Mouse (Mus musculus) limb, embryonic 10.5 days (tissue): ENCODE data around the gene Pdgfc. TPM values are rescaled to one million over a fixed set of nuclear protein-coding genes. Genes with fewer than 3 reads are reported as not detected.

Experiments
- DNase-seq: peaks from one replicate; pipeline ENCODE4 v3.0.0-alpha.2; 2017; ENCODE audit warnings: low spot score
- H3K27ac ChIP-seq: fragments of 300-500 bp; sonication (generic); 2 replicates; pipeline ENCODE4 v1.5.1; 2016; ENCODE audit warnings: mild to moderate bottlenecking
- H3K27me3 ChIP-seq: fragments of 300-500 bp; sonication (generic); 2 replicates; pipeline ENCODE4 v1.6.1; 2016; ENCODE audit warnings: low read depth, mild to moderate bottlenecking; ENCODE audit not compliant: poor library complexity, severe bottlenecking
- H3K36me3 ChIP-seq: fragments of 300-500 bp; sonication (generic); 2 replicates; pipeline ENCODE4 v1.6.1; 2016; ENCODE audit warnings: mild to moderate bottlenecking, moderate library complexity
- H3K4me1 ChIP-seq: fragments of 300-500 bp; sonication (generic); 2 replicates; pipeline ENCODE4 v1.6.1; 2016
- H3K4me3 ChIP-seq: fragments of 300-500 bp; sonication (generic); 2 replicates; pipeline ENCODE4 v1.5.1; 2016; ENCODE audit warnings: mild to moderate bottlenecking, moderate library complexity
- H3K9me3 ChIP-seq: fragments of 300-500 bp; sonication (generic); replicated peaks from 2 replicates; pipeline ENCODE4 v1.6.1; 2016; ENCODE audit warnings: mild to moderate bottlenecking
- WGBS: fragments of 180-500 bp; shearing (Covaris S2); methylation state at CpG from one replicate; pipeline ENCODE4 v1.1.7; 2016; 5-methylcytosine and 5-hydroxymethylcytosine counted together
- polyA plus RNA-seq: library from polyadenylated mRNA; unstranded; fragments of >200 nt; fragmentation: Nextera tagmentation; extraction: Ambion mirVana; gene quantifications from 2 replicates; pipeline ENCODE4 v1.2.1, GENCODE M21; 2016

The Pdgfc gene
- polyA plus RNA-seq, 1 experiment from 2014 or later: 58.8 TPM

- Histone ChIP-seq H3K36me3 (peaks cover 6% of the 10 kb centered on the region), H3K27ac (no peak overlapping the region), H3K9me3 (no peaks in the 10 kb centered on the region), H3K4me3 (no peak overlapping the region), H3K4me1 (no peaks in the 10 kb centered on the region), H3K27me3 (no peaks in the 10 kb centered on the region)
- no peak for DNase-seq
- WGBS: 98% methylated on average over 2 of the region's 2 CpGs
Measured at GRCm38 (mm10) chr3:81196937-81197336, 160.7 kb downstream of the Pdgfc start.

DNA sequence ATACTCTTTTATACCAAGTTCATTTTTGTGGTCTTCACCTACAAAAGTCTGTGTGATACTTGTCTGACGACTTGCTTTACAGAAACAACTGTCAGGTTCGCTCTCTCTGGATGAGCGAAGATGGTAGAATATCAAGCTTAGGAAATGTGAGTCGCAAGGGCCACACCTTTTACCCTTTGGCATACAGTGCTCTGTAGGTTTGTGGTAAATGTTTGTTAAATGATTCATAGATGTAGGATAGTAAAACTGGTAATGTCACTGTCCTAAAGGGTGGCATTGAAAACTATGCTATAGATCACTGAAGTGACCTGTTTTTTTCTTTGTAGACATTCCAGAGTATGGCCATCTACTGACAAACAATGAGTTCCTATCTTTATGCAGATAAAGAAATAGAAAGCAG, 161.4 kb downstream of the Pdgfc start:
- H3K4me3 ChIP-seq: no peak overlapping the region
- no peaks in the 10 kb centered on the region for H3K27me3 ChIP-seq
- H3K36me3 ChIP-seq: peaks cover 6% of the 10 kb centered on the region
- 92% methylated on average over 4 of the region's 4 CpGs for whole genome bisulfite sequencing
- no peak overlapping the region for H3K27ac ChIP-seq
- no peaks in the 10 kb centered on the region for H3K9me3 ChIP-seq
- DNase-seq: no peak
- H3K4me1 ChIP-seq: no peaks in the 10 kb centered on the region

GRCm38 (mm10) chr3:81200647-81201046, 164.4 kb downstream of the Pdgfc start:
- H3K9me3 ChIP-seq: no peaks in the 10 kb centered on the region
- peaks cover 14% of the 10 kb centered on the region for H3K4me1 ChIP-seq
- H3K27ac ChIP-seq: no peak overlapping the region
- H3K4me3 ChIP-seq: no peak overlapping the region
- WGBS: 93% methylated on average over 8 of the region's 8 CpGs
- peaks cover 6% of the 10 kb centered on the region; the same call in 1 of the 2 replicates for H3K36me3 ChIP-seq
- DNase-seq: no peak
- H3K27me3 ChIP-seq: no peaks in the 10 kb centered on the region

DNA sequence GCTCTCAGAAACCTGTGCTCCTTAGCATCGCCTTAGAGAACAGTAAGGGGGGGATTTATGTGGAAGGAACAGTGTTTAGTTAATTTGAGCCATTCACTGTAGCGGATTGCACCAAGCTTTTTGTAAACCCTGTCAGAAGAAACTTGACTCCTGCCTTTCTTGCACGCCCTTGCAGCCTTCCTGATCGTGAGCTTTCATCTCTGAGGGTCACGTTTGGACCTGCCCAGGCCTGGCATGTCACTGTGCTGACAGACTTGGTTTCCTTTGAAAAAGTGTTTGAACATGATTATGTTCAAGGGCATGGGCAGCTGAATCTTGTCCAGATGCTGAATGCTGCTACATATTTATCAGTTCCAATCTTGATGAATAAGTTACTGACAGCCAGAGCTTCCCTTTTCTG, 169.0 kb downstream of the Pdgfc start:
- H3K4me1 ChIP-seq: peaks cover 18% of the 10 kb centered on the region
- H3K9me3 ChIP-seq: no peaks in the 10 kb centered on the region
- H3K27me3 ChIP-seq: no peaks in the 10 kb centered on the region
- 13% methylated on average over 5 of the region's 5 CpGs for WGBS
- no peak overlapping the region for H3K4me3 ChIP-seq
- H3K27ac ChIP-seq: no peak overlapping the region
- H3K36me3 ChIP-seq: peaks cover 28% of the 10 kb centered on the region
- DNase-seq: peak; percentile 53

GRCm38 (mm10) chr3:81208246-81208645, 172.0 kb downstream of the Pdgfc start:
- Histone ChIP-seq H3K4me3 (no peak overlapping the region), H3K9me3 (no peaks in the 10 kb centered on the region), H3K4me1 (peaks cover 18% of the 10 kb centered on the region), H3K36me3 (peaks cover 42% of the 10 kb centered on the region), H3K27me3 (no peaks in the 10 kb centered on the region), H3K27ac (no peak overlapping the region)
- DNase-seq: no peak
- WGBS: 91% methylated on average over 2 of the region's 2 CpGs

GRCm38 (mm10) chr3:81211147-81211546, 174.9 kb downstream of the Pdgfc start:
- Histone ChIP-seq H3K27ac (no peak overlapping the region), H3K4me1 (no peaks in the 10 kb centered on the region), H3K9me3 (no peaks in the 10 kb centered on the region), H3K4me3 (no peak overlapping the region), H3K36me3 (peaks cover 62% of the 10 kb centered on the region), H3K27me3 (no peaks in the 10 kb centered on the region)
- WGBS: 92% methylated on average over 3 of the region's 3 CpGs
- no peak for DNase-seq

DNA sequence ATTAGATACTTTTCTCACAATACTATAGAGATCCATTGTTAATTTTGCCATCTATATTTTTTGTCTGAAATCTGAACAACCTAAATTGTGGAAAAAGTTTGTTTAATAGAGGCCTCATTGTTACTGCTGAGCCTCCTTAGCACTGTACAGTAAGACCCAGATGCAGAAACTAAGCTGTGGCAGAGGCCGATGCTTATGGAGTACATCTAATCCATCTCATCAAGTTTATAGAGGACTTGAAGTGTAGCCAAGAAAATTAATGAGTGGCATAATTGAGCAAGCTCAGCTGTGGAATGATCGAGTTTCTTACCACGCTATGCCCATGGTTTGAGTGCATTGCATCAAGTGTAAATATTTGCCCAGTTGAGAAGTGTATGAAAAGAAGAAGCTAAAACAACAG, 175.4 kb downstream of the Pdgfc start:
- peaks cover 63% of the 10 kb centered on the region for H3K36me3 ChIP-seq
- H3K9me3 ChIP-seq: no peaks in the 10 kb centered on the region
- no peak overlapping the region for H3K27ac ChIP-seq
- 92% methylated on average over 3 of the region's 3 CpGs for WGBS
- no peaks in the 10 kb centered on the region for H3K27me3 ChIP-seq
- DNase-seq: no peak
- H3K4me3 ChIP-seq: no peak overlapping the region
- no peaks in the 10 kb centered on the region for H3K4me1 ChIP-seq

DNA sequence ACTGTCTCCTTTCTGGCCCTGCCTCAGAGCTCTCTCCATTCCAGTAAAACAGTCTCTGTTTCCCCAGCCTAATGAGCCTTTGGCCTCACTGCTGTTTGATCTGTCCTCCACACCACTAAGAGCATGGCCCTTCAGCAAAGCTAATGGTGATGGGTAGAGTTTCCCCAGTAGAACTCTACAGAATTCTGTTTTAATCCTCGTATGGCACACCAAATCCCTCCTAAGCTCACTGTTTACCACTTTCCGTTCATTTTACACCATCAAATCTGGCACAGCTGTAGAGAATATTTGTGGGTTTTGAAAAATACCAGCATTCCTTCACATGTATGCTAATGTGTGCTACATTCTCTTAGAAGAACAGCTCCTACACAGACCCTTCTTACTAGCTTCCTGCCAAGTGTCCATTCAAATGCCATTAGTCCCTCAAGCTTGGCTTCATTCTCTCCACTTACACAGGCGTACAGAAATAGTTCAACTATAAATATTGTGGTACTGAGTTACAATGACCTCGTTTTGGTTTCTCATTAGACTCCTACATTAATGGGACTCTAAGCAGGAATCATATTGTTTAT, 179.4 kb downstream of the Pdgfc start:
- Histone ChIP-seq H3K9me3 (no peaks in the 10 kb centered on the region), H3K4me3 (no peak overlapping the region), H3K4me1 (no peaks in the 10 kb centered on the region), H3K27me3 (no peaks in the 10 kb centered on the region), H3K36me3 (peaks cover 37% of the 10 kb centered on the region), H3K27ac (no peak overlapping the region)
- DNase-seq: no peak
- WGBS: 87% methylated on average over 4 of the region's 4 CpGs

DNA sequence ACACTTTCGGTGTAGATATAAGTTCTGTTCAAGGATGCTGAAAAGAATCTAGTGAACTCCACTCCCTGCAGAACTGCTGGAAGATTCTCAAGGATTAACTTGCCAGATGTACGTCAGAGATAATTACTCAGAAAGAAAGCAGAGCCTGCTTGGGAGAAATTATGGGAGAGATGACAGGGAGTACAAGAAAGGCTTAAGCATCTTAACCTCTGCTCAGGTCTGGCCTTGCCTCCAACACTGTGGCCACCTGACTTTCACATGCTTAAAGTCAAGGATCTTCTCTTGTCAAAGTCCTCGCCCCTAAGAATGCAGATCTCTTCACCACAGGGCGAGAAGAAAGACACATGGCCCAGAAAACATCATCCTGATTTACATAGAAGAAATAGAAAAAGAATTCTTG, 185.5 kb downstream of the Pdgfc start:
- no peaks in the 10 kb centered on the region for H3K9me3 ChIP-seq
- WGBS: 68% methylated on average over 4 of the region's 4 CpGs

GRCm38 (mm10) chr3:81228344-81228743, 192.1 kb downstream of the Pdgfc start:
- H3K4me1 ChIP-seq: no peaks in the 10 kb centered on the region; the same call in 1 of the 2 replicates
- 68% methylated on average over 4 of the region's 4 CpGs for WGBS
- DNase-seq: no peak
- no peaks in the 10 kb centered on the region for H3K36me3 ChIP-seq
- no peak overlapping the region for H3K27ac ChIP-seq
- H3K27me3 ChIP-seq: no peaks in the 10 kb centered on the region
- no peaks in the 10 kb centered on the region for H3K9me3 ChIP-seq
- H3K4me3 ChIP-seq: no peak overlapping the region

More for the DNA sequence above, 185.5 kb downstream of the Pdgfc start:
- H3K4me1 ChIP-seq: no peaks in the 10 kb centered on the region
- no peaks in the 10 kb centered on the region for H3K36me3 ChIP-seq
- H3K4me3 ChIP-seq: no peak overlapping the region
- no peak for DNase-seq
- H3K27me3 ChIP-seq: no peaks in the 10 kb centered on the region
- no peak overlapping the region for H3K27ac ChIP-seq

DNA sequence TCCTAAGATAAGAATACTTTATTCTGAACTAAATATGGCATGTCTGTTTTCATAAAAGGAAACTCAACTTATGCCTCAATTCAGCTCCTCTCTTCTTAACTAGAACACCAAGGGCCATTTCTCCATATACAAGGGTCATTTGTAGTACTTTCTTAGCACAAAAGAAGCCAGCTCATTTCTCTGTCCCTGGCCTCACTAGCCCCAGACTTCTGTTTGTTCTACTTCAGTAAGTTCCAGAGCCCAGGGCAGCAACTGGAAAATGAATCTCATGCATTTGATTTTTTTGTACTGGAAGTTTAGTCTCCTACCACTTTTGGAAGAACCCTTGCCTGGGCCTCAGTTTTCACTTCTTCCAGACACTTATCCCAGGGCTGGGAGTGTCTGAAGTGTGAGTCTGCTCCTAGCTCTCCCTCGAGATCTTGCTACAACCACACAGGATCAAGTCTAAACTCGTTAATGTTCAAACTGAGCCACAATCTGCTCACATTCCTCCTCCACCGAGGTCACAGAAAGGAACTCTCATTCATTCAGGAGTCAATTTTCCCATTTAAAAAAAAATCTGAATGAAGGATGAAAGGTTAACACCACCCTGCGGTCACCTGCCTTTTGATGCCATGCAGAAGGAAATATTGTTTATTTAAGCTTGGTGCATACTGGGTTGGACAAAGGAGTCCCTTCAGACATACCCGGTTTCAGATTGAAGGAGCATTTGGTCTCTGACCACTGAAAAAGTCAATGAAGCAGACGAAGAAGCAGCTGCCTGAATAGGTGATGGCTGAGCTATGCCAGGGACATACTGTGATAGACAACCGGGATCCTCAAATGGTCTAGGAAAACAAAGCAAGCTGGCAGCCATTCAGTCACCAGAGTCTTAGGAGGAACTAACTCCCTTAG, 206.7 kb downstream of the Pdgfc start:
- no peak overlapping the region for H3K4me3 ChIP-seq
- no peaks in the 10 kb centered on the region for H3K27me3 ChIP-seq
- H3K36me3 ChIP-seq: no peaks in the 10 kb centered on the region
- peaks cover 19% of the 10 kb centered on the region for H3K4me1 ChIP-seq
- DNase-seq: peak; percentile 50
- peak overlapping the region; percentile 63 for H3K27ac ChIP-seq
- H3K9me3 ChIP-seq: no peaks in the 10 kb centered on the region
- 35% methylated on average over 7 of the region's 7 CpGs for WGBS

- Histone ChIP-seq H3K27me3 (no peaks in the 10 kb centered on the region), H3K4me1 (peaks cover 19% of the 10 kb centered on the region), H3K4me3 (no peak overlapping the region), H3K27ac (peak overlapping the region; percentile 63), H3K36me3 (no peaks in the 10 kb centered on the region), H3K9me3 (no peaks in the 10 kb centered on the region)
- 31% methylated on average over 6 of the region's 6 CpGs for whole genome bisulfite sequencing
- no peak for DNase-seq
Measured at GRCm38 (mm10) chr3:81243591-81243990, 207.4 kb downstream of the Pdgfc start.

- no peaks in the 10 kb centered on the region for H3K4me1 ChIP-seq
- H3K4me3 ChIP-seq: no peak overlapping the region
- no peaks in the 10 kb centered on the region for H3K9me3 ChIP-seq
- no peak for DNase-seq
- no peaks in the 10 kb centered on the region for H3K27me3 ChIP-seq
- H3K27ac ChIP-seq: no peak overlapping the region
- no peaks in the 10 kb centered on the region for H3K36me3 ChIP-seq
- WGBS: 88% methylated on average over 1 of the region's 1 CpGs
Measured at GRCm38 (mm10) chr3:81262801-81263200, 226.6 kb downstream of the Pdgfc start.
